In genomic region chr4:43653161-43654015, GRCm38 (mm10) we compare ENCODE assay signal across 7 mouse cellular contexts. TPM values are rescaled to one million over a fixed set of nuclear protein-coding genes. Genes with fewer than 3 reads are reported as not detected.
DNase-seq lines count a peak whose midpoint lies in the region; ATAC-seq and TF ChIP-seq lines count a peak whose summit lies in the region.

Gene Spag8 (minus strand): TSS chr4:43653594.

- H3K4me2 ChIP-seq in hindbrain, embryonic 15.5 days = peak within 1 kb of the TSS; percentile 47
- peak within 1 kb of the TSS; percentile 47 for H3K4me2 ChIP-seq in liver, embryonic 16.5 days (ENCODE audit: low read depth, low read length)
- peak within 1 kb of the TSS; percentile 49 for H3K4me2 ChIP-seq in neural tube, embryonic 13.5 days

- WGBS in hindbrain, embryonic 15.5 days = 13% methylated on average over 24 of the region's 24 CpGs
- 17% methylated on average over 24 of the region's 24 CpGs for WGBS in liver, embryonic 16.5 days (ENCODE audit: insufficient replicate concordance)
- 16% methylated on average over 24 of the region's 24 CpGs for WGBS in neural tube, embryonic 13.5 days

- DNase-seq in spleen, postnatal 10 days (ENCODE audit: low spot score in 2 of 2) = peak; percentile 16 to 62
- no peak for DNase-seq in spleen, postnatal 14 days (ENCODE audit: low spot score in 2 of 2)

- H3K4me1 ChIP-seq in embryonic fibroblast, embryonic 13.5 days (ENCODE audit: control insufficient read depth, insufficient read depth, low read length) = no peaks in the 10 kb centered on the region
- H3K4me1 ChIP-seq in hindbrain, embryonic 15.5 days (replicated peaks) = peaks cover 23% of the 10 kb centered on the region
- peaks cover 14% of the 10 kb centered on the region for H3K4me1 ChIP-seq in liver, embryonic 16.5 days (ENCODE audit: control insufficient read depth, low read depth, low read length)
- H3K4me1 ChIP-seq in neural tube, embryonic 13.5 days (replicated peaks) = peaks cover 26% of the 10 kb centered on the region

- no peak within 1 kb of the TSS for H3K4me3 ChIP-seq in embryonic fibroblast, embryonic 13.5 days (ENCODE audit: insufficient read depth, low read length)
- peak within 1 kb of the TSS; percentile 32 for H3K4me3 ChIP-seq in hindbrain, embryonic 15.5 days
- H3K4me3 ChIP-seq in liver, embryonic 16.5 days (ENCODE audit: low read depth, low read length) = peak within 1 kb of the TSS; percentile 35
- peak within 1 kb of the TSS; percentile 28 for H3K4me3 ChIP-seq in neural tube, embryonic 13.5 days

- TF ChIP-seq POLR2A in embryonic fibroblast, embryonic 13.5 days (IDR thresholded peaks at IDR 0.05; ENCODE audit: low read depth, low read length) = 0 out of 2 replicates have a peak, but pooled peaks have one; percentile 12

- no peaks in the 10 kb centered on the region for H3K27me3 ChIP-seq in hindbrain, embryonic 15.5 days
- H3K27me3 ChIP-seq in liver, embryonic 16.5 days (ENCODE audit: control insufficient read depth, insufficient read depth, low read depth, low read length) = no peaks in the 10 kb centered on the region
- peaks cover 2% of the 10 kb centered on the region; the same call in 1 of the 2 replicates for H3K27me3 ChIP-seq in neural tube, embryonic 13.5 days

- H3K9ac ChIP-seq in hindbrain, embryonic 15.5 days = 0 out of 2 replicates have a peak within 1 kb of the TSS, but pooled peaks have one; percentile 20
- H3K9ac ChIP-seq in liver, embryonic 16.5 days (ENCODE audit: low read depth, low read length) = no peak within 1 kb of the TSS
- H3K9ac ChIP-seq in neural tube, embryonic 13.5 days = peak within 1 kb of the TSS; percentile 31; the same call in 1 of the 2 replicates

- peaks cover 11% of the 10 kb centered on the region; the same call in 1 of the 2 replicates for H3K36me3 ChIP-seq in hindbrain, embryonic 15.5 days
- H3K36me3 ChIP-seq in liver, embryonic 16.5 days (ENCODE audit: control insufficient read depth, insufficient read depth) = no peaks in the 10 kb centered on the region
- H3K36me3 ChIP-seq in neural tube, embryonic 13.5 days = peaks cover 36% of the 10 kb centered on the region

- no peak within 1 kb of the TSS for H3K27ac ChIP-seq in embryonic fibroblast, embryonic 13.5 days (ENCODE audit: insufficient read depth, low read length)
- no peak within 1 kb of the TSS for H3K27ac ChIP-seq in hindbrain, embryonic 15.5 days (replicated peaks)
- H3K27ac ChIP-seq in liver, embryonic 16.5 days (ENCODE audit: low read length) = no peak within 1 kb of the TSS
- no peak within 1 kb of the TSS; the same call in 1 of the 2 replicates for H3K27ac ChIP-seq in neural tube, embryonic 13.5 days (replicated peaks)

- H3K9me3 ChIP-seq in hindbrain, embryonic 15.5 days = 0 out of 2 replicates have a peak, but pooled peaks cover 3% of the 10 kb centered on the region
- H3K9me3 ChIP-seq in liver, embryonic 16.5 days (replicated peaks; ENCODE audit: control insufficient read depth, low read length) = peaks cover 6% of the 10 kb centered on the region
- peaks cover 5% of the 10 kb centered on the region for H3K9me3 ChIP-seq in neural tube, embryonic 13.5 days

- ATAC-seq in hindbrain, embryonic 15.5 days (ENCODE audit: low FRiP score, low read depth) = 0 out of 2 replicates have a peak, but pooled peaks have one; percentile 17
- no peak for ATAC-seq in liver, embryonic 16.5 days (ENCODE audit: low read depth)
- ATAC-seq in neural tube, embryonic 13.5 days (ENCODE audit: low read depth) = no peak
- ATAC-seq in activated CD4-positive, CD25-positive, alpha-beta regulatory T cell, adult 4 months = no peak

- TF ChIP-seq CTCF in embryonic fibroblast, embryonic 13.5 days (IDR thresholded peaks at IDR 0.05; ENCODE audit: borderline replicate concordance, insufficient read depth, low read length) = no peak

RNA-seq across cellular contexts. Expression of gene Spag8, which starts in this region (rescaled TPM):
- polyA plus RNA-seq in embryonic fibroblast, embryonic 13.5 days (2011; ENCODE audit: insufficient read length, low read depth, missing spikeins) = not detected in 2 replicates
- 6.9 and 7.0 TPM in 2 replicates for polyA plus RNA-seq in hindbrain, embryonic 15.5 days (2015; fragmentation: Nextera tagmentation; extraction: Ambion mirVana)
- polyA plus RNA-seq in liver, embryonic 16.5 days (2015; fragmentation: Nextera tagmentation; extraction: Ambion mirVana) = 0.08 and 0.20 TPM in 2 replicates
- polyA plus RNA-seq in neural tube, embryonic 13.5 days (2015; fragmentation: Nextera tagmentation; extraction: Ambion mirVana) = 3.5 and 4.1 TPM in 2 replicates
- not detected for polyA plus RNA-seq in activated CD4-positive, CD25-positive, alpha-beta regulatory T cell, adult 4 months (2017; shearing (Covaris generic))

Comparison
In these comparisons a context has a peak if more than half of its experiments do, and no peak if none do; other contexts are left out.
1. DNase-seq: peak in spleen, postnatal 10 days (2 of 2); none in spleen, postnatal 14 days (0 of 2).
2. Peak in every context shown above with its lines, with median percentiles within 50 percentile points of each other: H3K4me2 ChIP-seq.